Mouse (Mus musculus): ENCODE results near the gene Tnfrsf13c. TPM values are rescaled to one million over a fixed set of nuclear protein-coding genes. Genes with fewer than 3 reads are reported as not detected.

The Tnfrsf13c gene
- polyA plus RNA-seq, 1 experiment from 2014 or later = 0.08 TPM

DNA sequence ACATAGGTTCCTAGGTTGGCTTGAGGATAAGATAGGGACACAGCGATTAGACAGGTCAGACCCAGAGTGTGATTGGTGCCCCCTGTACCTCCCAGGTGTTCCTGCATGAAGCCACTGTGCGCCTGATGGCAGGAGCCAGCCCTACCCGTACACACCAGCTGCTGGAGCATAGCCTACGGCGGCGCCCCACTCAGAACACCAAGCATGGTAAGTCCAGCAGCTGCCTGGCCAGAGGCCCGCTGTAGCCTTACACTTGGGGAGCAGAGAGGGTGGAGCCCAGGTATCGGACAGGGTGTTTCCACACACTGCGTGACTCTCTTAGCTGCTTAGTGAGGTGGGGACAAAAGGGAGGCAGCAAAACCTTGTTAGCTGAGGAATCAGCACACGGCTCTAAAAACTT, 21.1 kb downstream of the Tnfrsf13c start:
- ATAC-seq (replicated peaks) = no peak
- H3K36me3 ChIP-seq (replicated peaks) = peaks cover 39% of the 10 kb centered on the region
- H3K4me2 ChIP-seq = no peak overlapping the region
- no peak overlapping the region for H3K27ac ChIP-seq
- H3K9me3 ChIP-seq = no peaks in the 10 kb centered on the region
- H3K27me3 ChIP-seq (replicated peaks) = peaks cover 19% of the 10 kb centered on the region
- no peak overlapping the region for H3K4me3 ChIP-seq
- no peak overlapping the region for H3K9ac ChIP-seq
- peaks cover 21% of the 10 kb centered on the region for H3K4me1 ChIP-seq
- 93% methylated on average over 10 of the region's 10 CpGs for WGBS

- ATAC-seq (replicated peaks) = no peak
- Histone ChIP-seq H3K4me1 (peaks cover 12% of the 10 kb centered on the region), H3K9ac (no peak overlapping the region), H3K36me3 (replicated peaks) (peaks cover 39% of the 10 kb centered on the region), H3K9me3 (no peaks in the 10 kb centered on the region), H3K27ac (no peak overlapping the region), H3K4me3 (no peak overlapping the region), H3K4me2 (no peak overlapping the region), H3K27me3 (replicated peaks) (peaks cover 12% of the 10 kb centered on the region)
- 92% methylated on average over 6 of the region's 6 CpGs for WGBS
Observed at GRCm38 (mm10) chr15:82202086-82202485, 22.1 kb downstream of the Tnfrsf13c start.

- ATAC-seq (replicated peaks) = no peak
- Histone ChIP-seq H3K9me3 (no peaks in the 10 kb centered on the region), H3K9ac (no peak overlapping the region), H3K4me3 (no peak overlapping the region), H3K4me2 (no peak overlapping the region), H3K27me3 (replicated peaks) (no peaks in the 10 kb centered on the region), H3K4me1 (no peaks in the 10 kb centered on the region), H3K36me3 (replicated peaks) (peaks cover 59% of the 10 kb centered on the region), H3K27ac (no peak overlapping the region)
- 89% methylated on average over 12 of the region's 12 CpGs for WGBS
Observed at GRCm38 (mm10) chr15:82199546-82199945, 24.6 kb downstream of the Tnfrsf13c start.

- H3K27ac ChIP-seq = no peak overlapping the region
- H3K9me3 ChIP-seq = no peaks in the 10 kb centered on the region
- no peak for ATAC-seq (replicated peaks)
- H3K36me3 ChIP-seq (replicated peaks) = peaks cover 63% of the 10 kb centered on the region
- WGBS = 87% methylated on average over 7 of the region's 7 CpGs
- no peak overlapping the region for H3K4me3 ChIP-seq
- H3K9ac ChIP-seq = no peak overlapping the region
- H3K4me2 ChIP-seq = no peak overlapping the region
- H3K4me1 ChIP-seq = no peaks in the 10 kb centered on the region
- H3K27me3 ChIP-seq (replicated peaks) = no peaks in the 10 kb centered on the region
Observed at GRCm38 (mm10) chr15:82198342-82198741, 25.8 kb downstream of the Tnfrsf13c start.

GRCm38 (mm10) chr15:82197937-82198336, 26.2 kb downstream of the Tnfrsf13c start:
- no peaks in the 10 kb centered on the region for H3K9me3 ChIP-seq
- ATAC-seq (replicated peaks) = no peak
- no peaks in the 10 kb centered on the region for H3K4me1 ChIP-seq
- H3K9ac ChIP-seq = no peak overlapping the region
- H3K36me3 ChIP-seq (replicated peaks) = peaks cover 63% of the 10 kb centered on the region
- H3K27me3 ChIP-seq (replicated peaks) = no peaks in the 10 kb centered on the region
- no peak overlapping the region for H3K4me2 ChIP-seq
- H3K27ac ChIP-seq = no peak overlapping the region
- WGBS = 95% methylated on average over 11 of the region's 11 CpGs
- H3K4me3 ChIP-seq = no peak overlapping the region

- Histone ChIP-seq H3K9me3 (no peaks in the 10 kb centered on the region), H3K4me1 (no peaks in the 10 kb centered on the region), H3K4me3 (no peak overlapping the region), H3K36me3 (replicated peaks) (peaks cover 67% of the 10 kb centered on the region), H3K27me3 (replicated peaks) (no peaks in the 10 kb centered on the region), H3K4me2 (no peak overlapping the region), H3K9ac (no peak overlapping the region), H3K27ac (no peak overlapping the region)
- 94% methylated on average over 10 of the region's 10 CpGs for WGBS
- no peak for ATAC-seq (replicated peaks)
Observed at GRCm38 (mm10) chr15:82197246-82197750, 26.9 kb downstream of the Tnfrsf13c start.

GRCm38 (mm10) chr15:82196300-82196699, 27.9 kb downstream of the Tnfrsf13c start:
- Histone ChIP-seq H3K4me2 (no peak overlapping the region), H3K4me1 (no peaks in the 10 kb centered on the region), H3K27ac (no peak overlapping the region), H3K9me3 (no peaks in the 10 kb centered on the region), H3K27me3 (replicated peaks) (no peaks in the 10 kb centered on the region), H3K9ac (no peak overlapping the region), H3K36me3 (replicated peaks) (peaks cover 71% of the 10 kb centered on the region), H3K4me3 (no peak overlapping the region)
- ATAC-seq (replicated peaks) = no peak
- 85% methylated on average over 12 of the region's 12 CpGs for WGBS

DNA sequence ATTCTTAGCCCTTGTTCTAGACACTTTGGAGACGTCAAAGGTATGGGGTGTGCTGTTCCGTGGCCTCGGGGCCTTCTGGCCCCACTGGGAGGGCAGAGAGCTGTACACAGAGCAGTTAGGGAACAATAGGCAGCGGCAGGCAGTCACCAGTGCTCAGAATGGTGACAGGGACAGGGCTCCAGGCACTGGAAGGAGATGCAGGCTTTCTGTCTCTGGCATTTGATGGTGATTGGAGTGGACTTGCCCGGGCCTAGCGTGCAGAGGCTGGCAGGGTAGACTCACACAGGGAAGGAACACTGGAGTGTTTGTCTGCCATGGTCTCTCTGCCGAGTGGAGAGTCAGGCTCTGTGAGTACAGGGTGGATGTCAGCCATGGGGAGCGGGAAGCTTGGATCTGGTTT, 31.6 kb downstream of the Tnfrsf13c start:
- no peaks in the 10 kb centered on the region for H3K27me3 ChIP-seq (replicated peaks)
- no peaks in the 10 kb centered on the region for H3K9me3 ChIP-seq
- ATAC-seq (replicated peaks) = no peak
- H3K4me3 ChIP-seq = no peak overlapping the region
- no peak overlapping the region for H3K27ac ChIP-seq
- no peak overlapping the region for H3K9ac ChIP-seq
- H3K4me2 ChIP-seq = no peak overlapping the region
- WGBS = 79% methylated on average over 8 of the region's 8 CpGs
- peaks cover 65% of the 10 kb centered on the region for H3K36me3 ChIP-seq (replicated peaks)
- H3K4me1 ChIP-seq = no peaks in the 10 kb centered on the region

DNA sequence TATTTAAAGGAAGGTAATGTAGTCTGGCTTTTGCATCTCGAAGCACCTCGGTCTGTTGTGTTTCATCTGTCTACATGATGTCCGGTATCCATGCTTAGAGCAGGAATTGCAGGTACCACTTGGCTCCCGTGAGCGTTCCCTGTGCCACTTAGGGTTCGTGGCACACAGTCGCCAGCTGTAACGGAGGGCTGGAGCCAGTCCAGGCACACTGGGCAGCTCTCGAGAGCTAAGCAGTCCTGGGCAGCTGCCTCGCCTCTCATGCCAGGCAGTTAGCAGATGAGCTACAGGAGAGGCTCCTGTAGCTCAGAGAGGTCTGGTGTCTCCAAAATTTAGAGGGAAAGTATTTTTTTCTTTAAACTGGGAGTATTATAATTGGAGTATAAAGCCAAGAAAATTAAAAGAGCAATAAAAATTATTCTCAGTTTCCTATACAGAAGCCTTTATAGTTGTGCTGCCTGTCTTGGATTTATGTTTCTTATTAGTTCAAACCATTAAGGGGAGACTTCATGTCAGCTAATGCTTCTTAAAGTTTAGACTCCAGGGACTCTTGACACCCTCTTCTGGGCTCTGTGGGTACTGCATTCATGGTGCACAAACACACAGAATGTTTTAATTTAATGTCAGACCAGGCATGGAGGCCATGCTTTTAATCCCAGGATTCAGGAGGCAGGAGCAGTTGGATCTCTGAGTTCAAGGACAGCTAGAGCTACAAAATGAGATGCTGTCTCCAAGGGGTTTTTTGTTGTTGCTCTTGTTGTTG, 35.5 kb downstream of the Tnfrsf13c start:
- peaks cover 65% of the 10 kb centered on the region for H3K36me3 ChIP-seq (replicated peaks)
- no peak overlapping the region for H3K9ac ChIP-seq
- no peaks in the 10 kb centered on the region for H3K27me3 ChIP-seq (replicated peaks)
- no peak overlapping the region for H3K4me2 ChIP-seq
- no peak overlapping the region for H3K4me3 ChIP-seq
- no peak overlapping the region for H3K27ac ChIP-seq
- WGBS = 92% methylated on average over 10 of the region's 10 CpGs
- no peaks in the 10 kb centered on the region for H3K4me1 ChIP-seq
- no peak for ATAC-seq (replicated peaks)
- no peaks in the 10 kb centered on the region for H3K9me3 ChIP-seq

GRCm38 (mm10) chr15:82187924-82188323, 36.2 kb downstream of the Tnfrsf13c start:
- H3K4me3 ChIP-seq = no peak overlapping the region
- H3K27me3 ChIP-seq (replicated peaks) = no peaks in the 10 kb centered on the region
- no peak for ATAC-seq (replicated peaks)
- no peak overlapping the region for H3K4me2 ChIP-seq
- no peak overlapping the region for H3K9ac ChIP-seq
- H3K4me1 ChIP-seq = no peaks in the 10 kb centered on the region
- peaks cover 64% of the 10 kb centered on the region for H3K36me3 ChIP-seq (replicated peaks)
- H3K27ac ChIP-seq = no peak overlapping the region
- H3K9me3 ChIP-seq = no peaks in the 10 kb centered on the region
- 100% methylated on average over 1 of the region's 1 CpGs for WGBS

- Histone ChIP-seq H3K27me3 (replicated peaks) (no peaks in the 10 kb centered on the region), H3K4me3 (no peak overlapping the region), H3K4me2 (no peak overlapping the region), H3K27ac (no peak overlapping the region), H3K9ac (no peak overlapping the region), H3K4me1 (no peaks in the 10 kb centered on the region), H3K9me3 (no peaks in the 10 kb centered on the region), H3K36me3 (replicated peaks) (peaks cover 61% of the 10 kb centered on the region)
- 93% methylated on average over 4 of the region's 4 CpGs for WGBS
- no peak for ATAC-seq (replicated peaks)
Observed at GRCm38 (mm10) chr15:82187401-82187800, 36.8 kb downstream of the Tnfrsf13c start.

DNA sequence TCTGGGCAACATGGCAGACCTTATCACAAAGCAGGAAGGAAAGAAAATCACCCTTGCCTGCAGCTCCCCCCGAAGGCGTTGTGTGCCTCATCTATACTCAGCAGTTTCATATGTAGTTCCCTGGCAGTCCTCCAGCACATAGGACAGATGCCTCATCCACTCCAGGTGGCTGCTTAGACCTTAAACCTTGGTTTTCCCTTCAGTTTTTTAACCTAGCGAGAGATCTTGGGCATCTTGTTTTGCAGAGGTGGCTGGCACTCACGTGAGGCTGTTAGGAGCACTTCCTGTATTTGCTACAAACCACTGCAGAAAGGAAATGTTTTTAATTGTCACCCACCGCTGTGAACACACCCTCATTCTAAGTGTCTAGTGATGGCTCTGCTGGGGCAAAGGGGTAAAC, 37.2 kb downstream of the Tnfrsf13c start:
- ATAC-seq (replicated peaks) = no peak
- no peaks in the 10 kb centered on the region for H3K27me3 ChIP-seq (replicated peaks)
- no peak overlapping the region for H3K4me2 ChIP-seq
- no peaks in the 10 kb centered on the region for H3K9me3 ChIP-seq
- 91% methylated on average over 5 of the region's 5 CpGs for WGBS
- H3K4me1 ChIP-seq = no peaks in the 10 kb centered on the region
- H3K9ac ChIP-seq = no peak overlapping the region
- H3K36me3 ChIP-seq (replicated peaks) = peaks cover 63% of the 10 kb centered on the region
- H3K4me3 ChIP-seq = no peak overlapping the region
- no peak overlapping the region for H3K27ac ChIP-seq

DNA sequence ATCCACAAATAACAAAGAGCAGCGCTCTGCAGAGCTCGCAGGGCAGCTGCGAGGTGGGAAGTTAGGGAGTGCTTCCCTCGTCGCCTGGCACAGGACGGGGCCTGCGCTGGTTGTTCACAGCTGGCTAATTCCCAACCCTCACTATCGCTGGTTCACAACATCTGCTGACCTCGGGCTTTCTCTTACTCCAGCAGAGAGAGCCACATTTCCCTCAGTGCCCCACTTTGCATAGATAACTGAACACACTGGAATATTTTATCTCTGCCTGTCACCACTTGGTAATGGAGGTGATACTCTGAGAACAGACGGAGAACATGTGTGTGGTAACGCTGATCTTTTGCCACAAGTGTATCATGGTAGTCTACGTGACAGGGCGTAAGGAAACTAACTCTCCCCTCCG, 38.0 kb downstream of the Tnfrsf13c start:
- no peak overlapping the region for H3K9ac ChIP-seq
- peaks cover 63% of the 10 kb centered on the region for H3K36me3 ChIP-seq (replicated peaks)
- H3K27me3 ChIP-seq (replicated peaks) = no peaks in the 10 kb centered on the region
- no peaks in the 10 kb centered on the region for H3K4me1 ChIP-seq
- H3K4me2 ChIP-seq = no peak overlapping the region
- no peak overlapping the region for H3K4me3 ChIP-seq
- no peak for ATAC-seq (replicated peaks)
- no peaks in the 10 kb centered on the region for H3K9me3 ChIP-seq
- H3K27ac ChIP-seq = no peak overlapping the region
- 90% methylated on average over 14 of the region's 14 CpGs for WGBS
